Mouse (Mus musculus): Measurements from ENCODE around the gene Cyp2d26. TPM values are rescaled to one million over a fixed set of nuclear protein-coding genes. Genes with fewer than 3 reads are reported as not detected.

Cyp2d26 gene
- total RNA-seq, 1 experiment: not detected

DNA sequence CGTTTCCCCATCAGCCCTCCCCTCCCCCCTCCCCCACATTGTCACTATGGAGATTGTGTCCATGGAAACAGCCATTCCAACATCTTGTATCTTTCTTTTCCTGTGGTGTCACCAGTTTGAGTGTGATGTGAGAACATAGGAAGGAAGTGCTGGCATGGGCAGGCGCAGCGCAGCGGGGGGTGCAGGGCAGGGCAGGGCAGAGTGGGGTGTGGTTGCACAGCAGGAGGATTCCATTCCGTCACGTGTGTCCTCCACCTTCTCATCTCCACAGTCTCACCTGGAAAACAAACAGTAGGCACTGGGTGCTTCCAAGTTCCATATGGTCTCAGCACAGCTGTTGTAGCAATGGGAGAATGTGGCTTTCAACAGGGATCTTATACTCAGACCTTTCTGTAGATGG is 15.4 kb upstream of the Cyp2d26 start:
- TF ChIP-seq ZC3H11A (IDR thresholded peaks at IDR 0.05; ENCODE audit: borderline replicate concordance, low read depth, low read length): no peak
- no peak for TF ChIP-seq MAFK (IDR thresholded peaks at IDR 0.05; ENCODE audit: insufficient read depth, low read depth, low read length)
- no peak for TF ChIP-seq HCFC1 (IDR thresholded peaks at IDR 0.05; ENCODE audit: borderline replicate concordance, insufficient read depth, low read length)
- no peak for TF ChIP-seq ZNF384 (IDR thresholded peaks at IDR 0.05; ENCODE audit: low read depth, low read length)
- TF ChIP-seq CHD2 (IDR thresholded peaks at IDR 0.05; ENCODE audit: low read depth, low read length): no peak
- peaks cover 13% of the 10 kb centered on the region; the same call in 1 of the 2 replicates for H3K36me3 ChIP-seq (ENCODE audit: control insufficient read depth, insufficient read depth, low read length, poor library complexity, severe bottlenecking)
- in situ Hi-C loops (cut with MboI; ENCODE audit: low sequenced_read_pairs in 2 of 2, unreplicated experiment in 2 of 2): loop anchor here in 1 of 2 experiments (10.0 kb wide), 1 partner anchor 235 kb away; no protein-coding TSS in a partner anchor
- H3K9me3 ChIP-seq (ENCODE audit: control insufficient read depth, insufficient read depth, low read depth, low read length): no peaks in the 10 kb centered on the region
- peaks cover 0 to 7% of the 10 kb centered on the region in 2 experiments; a peak in 2 of 4 replicates for H3K4me1 ChIP-seq (ENCODE audit: control insufficient read depth in 2 of 2, insufficient read depth in 2 of 2, low read length in 2 of 2, poor library complexity in 1 of 2)
- no peak overlapping the region for H3K27ac ChIP-seq (ENCODE audit: insufficient read depth, low read depth, low read length, poor library complexity, severe bottlenecking)
- peak; percentile 17 for DNase-seq (ENCODE audit: low read depth, low spot score)
- no peak overlapping the region for H3K4me3 ChIP-seq (ENCODE audit: insufficient read depth in 1 of 2, low read depth in 1 of 2, low read length in 2 of 2, poor library complexity in 1 of 2, severe bottlenecking in 1 of 2)
- H3K9ac ChIP-seq (ENCODE audit: insufficient read depth, low read depth, low read length, poor library complexity, severe bottlenecking): no peak overlapping the region

GRCm38 (mm10) chr15:82806969-82807763 is 13.1 kb upstream of the Cyp2d26 start:
- peaks cover 8% of the 10 kb centered on the region; the same call in 1 of the 2 replicates for H3K36me3 ChIP-seq (ENCODE audit: control insufficient read depth, insufficient read depth, low read length, poor library complexity, severe bottlenecking)
- no peak overlapping the region for H3K27ac ChIP-seq (ENCODE audit: insufficient read depth, low read depth, low read length, poor library complexity, severe bottlenecking)
- no peak overlapping the region for H3K4me3 ChIP-seq (ENCODE audit: insufficient read depth in 1 of 2, low read depth in 1 of 2, low read length in 2 of 2, poor library complexity in 1 of 2, severe bottlenecking in 1 of 2)
- in situ Hi-C loops (cut with MboI; ENCODE audit: low sequenced_read_pairs in 2 of 2, unreplicated experiment in 2 of 2): loop anchor here in 1 of 2 experiments (10.0 kb wide), 1 partner anchor 238 kb away; no protein-coding TSS in a partner anchor
- no peaks in the 10 kb centered on the region for H3K9me3 ChIP-seq (ENCODE audit: control insufficient read depth, insufficient read depth, low read depth, low read length)
- TF ChIP-seq ZC3H11A (IDR thresholded peaks at IDR 0.05; ENCODE audit: borderline replicate concordance, low read depth, low read length) (no peak), HCFC1 (IDR thresholded peaks at IDR 0.05; ENCODE audit: borderline replicate concordance, insufficient read depth, low read length) (no peak), CHD2 (IDR thresholded peaks at IDR 0.05; ENCODE audit: low read depth, low read length) (no peak), ZNF384 (IDR thresholded peaks at IDR 0.05; ENCODE audit: low read depth, low read length) (no peak), MAFK (IDR thresholded peaks at IDR 0.05; ENCODE audit: insufficient read depth, low read depth, low read length) (no peak)
- no peak overlapping the region for H3K9ac ChIP-seq (ENCODE audit: insufficient read depth, low read depth, low read length, poor library complexity, severe bottlenecking)
- DNase-seq (ENCODE audit: low read depth, low spot score): no peak
- H3K4me1 ChIP-seq (ENCODE audit: control insufficient read depth in 2 of 2, insufficient read depth in 2 of 2, low read length in 2 of 2, poor library complexity in 1 of 2): peaks cover 0 to 7% of the 10 kb centered on the region in 2 experiments; a peak in 2 of 4 replicates

DNA sequence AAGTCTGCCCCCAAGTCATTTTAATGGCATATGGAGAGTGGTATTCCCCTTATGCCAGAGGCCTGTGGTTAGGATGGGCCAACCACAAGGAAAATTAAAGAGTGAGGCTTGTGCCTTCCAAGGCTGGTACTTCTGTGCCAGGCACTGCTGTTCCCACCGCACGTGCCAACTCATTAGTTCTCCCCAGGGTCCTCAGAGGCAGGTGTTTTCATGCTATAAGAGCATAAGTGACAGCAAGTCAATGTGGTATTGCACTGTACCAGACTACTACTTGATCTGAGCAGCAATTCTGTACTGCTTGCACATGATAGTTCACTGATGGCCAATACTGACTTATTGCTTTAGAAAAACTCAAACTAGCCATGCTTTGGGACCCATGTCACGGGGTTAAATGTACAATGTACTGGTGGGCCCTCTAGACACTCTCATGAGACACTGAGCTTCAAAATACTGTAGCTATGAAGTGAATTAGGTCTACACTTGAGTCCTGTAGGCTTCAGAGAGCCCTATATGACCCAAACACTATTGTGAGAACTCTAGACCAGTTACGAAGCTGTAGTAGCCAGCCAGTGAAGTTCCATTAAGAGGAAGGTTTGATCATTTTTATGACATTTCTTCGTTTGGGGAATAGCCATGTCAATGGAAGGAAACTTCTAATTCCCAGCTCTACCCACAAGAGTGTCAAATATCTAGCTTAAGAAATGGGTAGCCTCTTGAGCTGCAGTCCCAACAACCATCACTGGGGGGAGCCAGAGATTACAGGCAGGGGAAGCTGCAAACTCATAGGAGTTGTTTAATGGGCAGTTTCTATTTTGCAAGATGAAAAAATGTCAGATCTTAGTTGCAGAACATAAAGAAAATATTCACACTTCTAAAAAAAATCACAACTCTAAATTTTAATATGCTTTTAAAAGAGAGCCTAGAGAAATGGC is 10.9 kb upstream of the Cyp2d26 start:
- no peak for TF ChIP-seq CHD2 (IDR thresholded peaks at IDR 0.05; ENCODE audit: low read depth, low read length)
- TF ChIP-seq ZNF384 (IDR thresholded peaks at IDR 0.05; ENCODE audit: low read depth, low read length): no peak
- no peak for TF ChIP-seq HCFC1 (IDR thresholded peaks at IDR 0.05; ENCODE audit: borderline replicate concordance, insufficient read depth, low read length)
- TF ChIP-seq MAFK (IDR thresholded peaks at IDR 0.05; ENCODE audit: insufficient read depth, low read depth, low read length): no peak
- TF ChIP-seq ZC3H11A (IDR thresholded peaks at IDR 0.05; ENCODE audit: borderline replicate concordance, low read depth, low read length): peak; percentile 71
- H3K27ac ChIP-seq (ENCODE audit: insufficient read depth, low read depth, low read length, poor library complexity, severe bottlenecking): no peak overlapping the region
- H3K36me3 ChIP-seq (ENCODE audit: control insufficient read depth, insufficient read depth, low read length, poor library complexity, severe bottlenecking): peaks cover 3% of the 10 kb centered on the region; the same call in 1 of the 2 replicates
- DNase-seq (ENCODE audit: low read depth, low spot score): peak; percentile 59
- no peaks in the 10 kb centered on the region for H3K9me3 ChIP-seq (ENCODE audit: control insufficient read depth, insufficient read depth, low read depth, low read length)
- H3K4me1 ChIP-seq (ENCODE audit: control insufficient read depth in 2 of 2, insufficient read depth in 2 of 2, low read length in 2 of 2, poor library complexity in 1 of 2): peaks cover 0 to 7% of the 10 kb centered on the region in 2 experiments; a peak in 2 of 4 replicates
- in situ Hi-C loops (cut with MboI; ENCODE audit: low sequenced_read_pairs in 2 of 2, unreplicated experiment in 2 of 2): loop anchor here in 1 of 2 experiments (10.0 kb wide), 1 partner anchor 240 kb away; no protein-coding TSS in a partner anchor
- no peak overlapping the region for H3K4me3 ChIP-seq (ENCODE audit: insufficient read depth in 1 of 2, low read depth in 1 of 2, low read length in 2 of 2, poor library complexity in 1 of 2, severe bottlenecking in 1 of 2)
- H3K9ac ChIP-seq (ENCODE audit: insufficient read depth, low read depth, low read length, poor library complexity, severe bottlenecking): no peak overlapping the region

- H3K9me3 ChIP-seq (ENCODE audit: control insufficient read depth, insufficient read depth, low read depth, low read length): no peaks in the 10 kb centered on the region
- H3K4me3 ChIP-seq (ENCODE audit: insufficient read depth in 1 of 2, low read depth in 1 of 2, low read length in 2 of 2, poor library complexity in 1 of 2, severe bottlenecking in 1 of 2): no peak overlapping the region
- no peak overlapping the region for H3K27ac ChIP-seq (ENCODE audit: insufficient read depth, low read depth, low read length, poor library complexity, severe bottlenecking)
- in situ Hi-C loops (cut with MboI; ENCODE audit: low sequenced_read_pairs in 2 of 2, unreplicated experiment in 2 of 2): no loop called here
- TF ChIP-seq ZC3H11A (IDR thresholded peaks at IDR 0.05; ENCODE audit: borderline replicate concordance, low read depth, low read length): no peak
- no peak for TF ChIP-seq CHD2 (IDR thresholded peaks at IDR 0.05; ENCODE audit: low read depth, low read length)
- no peak for TF ChIP-seq ZNF384 (IDR thresholded peaks at IDR 0.05; ENCODE audit: low read depth, low read length)
- TF ChIP-seq MAFK (IDR thresholded peaks at IDR 0.05; ENCODE audit: insufficient read depth, low read depth, low read length): no peak
- no peak for TF ChIP-seq HCFC1 (IDR thresholded peaks at IDR 0.05; ENCODE audit: borderline replicate concordance, insufficient read depth, low read length)
- H3K36me3 ChIP-seq (ENCODE audit: control insufficient read depth, insufficient read depth, low read length, poor library complexity, severe bottlenecking): no peaks in the 10 kb centered on the region
- no peak for DNase-seq (ENCODE audit: low read depth, low spot score)
- H3K4me1 ChIP-seq (ENCODE audit: control insufficient read depth in 2 of 2, insufficient read depth in 2 of 2, low read length in 2 of 2, poor library complexity in 1 of 2): no peaks in the 10 kb centered on the region
- no peak overlapping the region for H3K9ac ChIP-seq (ENCODE audit: insufficient read depth, low read depth, low read length, poor library complexity, severe bottlenecking)
Measured at GRCm38 (mm10) chr15:82795936-82796440, 1.9 kb upstream of the Cyp2d26 start.

Data from ES-E14 (cell line).